Mouse (Mus musculus) left cerebral cortex, postnatal 10 days (tissue): ENCODE data around the gene Ogdh. TPM values are rescaled to one million over a fixed set of nuclear protein-coding genes. Genes with fewer than 3 reads are reported as not detected.
"Not testable (repeated sequence)": the region's sequence is repeated elsewhere in the genome, so short reads cannot be mapped to it uniquely, and the experiment has no call there.

Source experiments
- DNase-seq, 2 experiments: peaks; one replicate each; pipeline ENCODE4 v3.0.0; 2021 to 2022; ENCODE audit warnings: low spot score in 2 of 2, mixed read lengths in 1 of 2; ENCODE audit errors: extremely low spot score in 1 of 2
- intact Hi-C: fragments of 180-260 bp; cut with DNase I; formaldehyde crosslinking; loops from one replicate; pipeline ENCODE4 v1.15.1; 2025
- total RNA-seq, 2 experiments: library from RNA; stranded (reverse); gene quantifications; 2 replicates each; pipeline ENCODE4 v1.2.3; 2021

Gene Ogdh
- total RNA-seq, 2 experiments from 2014 or later: 230 to 235 TPM

DNA sequence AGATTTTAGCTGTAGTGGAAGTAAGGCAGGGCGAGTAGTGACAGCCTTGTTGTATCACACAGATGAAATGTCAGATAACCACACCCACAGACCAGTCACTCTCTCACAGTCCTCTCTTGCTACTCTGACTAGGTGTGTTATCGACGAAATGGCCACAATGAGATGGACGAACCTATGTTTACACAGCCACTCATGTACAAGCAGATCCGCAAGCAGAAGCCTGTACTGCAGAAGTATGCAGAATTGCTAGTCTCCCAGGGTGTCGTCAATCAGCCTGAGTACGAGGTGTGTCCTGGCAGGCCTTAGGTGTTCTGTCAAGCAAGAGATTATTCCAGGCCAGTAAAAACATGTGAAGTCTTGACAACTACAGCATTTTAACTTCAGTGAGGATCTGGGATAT lies 55.5 kb downstream of the Ogdh start:
- DNase-seq: no peak
- intact Hi-C loops: no loop called here

DNA sequence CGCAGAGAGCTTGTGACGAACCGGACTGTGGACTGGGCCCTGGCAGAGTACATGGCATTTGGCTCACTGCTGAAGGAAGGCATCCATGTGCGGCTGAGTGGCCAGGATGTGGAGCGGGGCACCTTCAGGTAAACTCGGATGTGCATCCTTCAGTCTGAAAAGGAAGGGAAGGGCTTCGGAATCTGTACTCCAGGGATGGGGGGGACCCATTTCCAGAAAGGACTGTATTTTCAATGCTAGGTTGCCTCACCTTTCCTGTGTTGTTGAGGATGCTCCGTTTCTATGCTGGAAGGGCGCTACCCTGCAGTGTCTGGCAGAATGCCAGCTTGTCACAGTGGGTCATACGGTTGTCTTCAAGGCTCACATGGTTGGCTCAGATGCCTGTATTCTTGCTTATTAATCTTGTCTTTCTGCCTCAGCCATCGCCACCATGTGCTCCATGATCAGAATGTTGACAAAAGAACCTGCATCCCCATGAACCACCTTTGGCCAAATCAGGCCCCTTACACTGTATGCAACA lies 57.3 kb downstream of the Ogdh start:
- DNase-seq: no peak
- intact Hi-C loops: no loop called here

DNA sequence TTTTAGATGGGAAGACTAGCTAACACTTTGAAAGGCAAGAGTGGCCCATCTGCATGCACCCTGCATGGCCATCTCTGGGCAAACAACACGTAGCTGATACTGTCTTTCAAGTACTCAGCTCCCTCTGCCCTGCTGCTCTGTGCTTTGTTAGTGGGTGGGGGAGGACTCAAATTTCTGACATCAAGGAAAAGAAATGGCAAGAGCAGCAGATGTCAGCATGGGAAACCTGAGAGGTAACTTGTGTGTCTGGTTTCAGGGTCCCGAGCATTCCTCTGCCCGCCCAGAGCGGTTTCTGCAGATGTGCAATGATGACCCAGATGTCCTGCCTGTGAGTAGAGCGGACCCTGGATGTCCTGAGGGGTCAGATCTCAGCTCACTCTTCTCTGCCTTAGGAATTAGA lies 58.2 kb downstream of the Ogdh start:
- no peak for DNase-seq
- intact Hi-C loops: no loop called here

DNA sequence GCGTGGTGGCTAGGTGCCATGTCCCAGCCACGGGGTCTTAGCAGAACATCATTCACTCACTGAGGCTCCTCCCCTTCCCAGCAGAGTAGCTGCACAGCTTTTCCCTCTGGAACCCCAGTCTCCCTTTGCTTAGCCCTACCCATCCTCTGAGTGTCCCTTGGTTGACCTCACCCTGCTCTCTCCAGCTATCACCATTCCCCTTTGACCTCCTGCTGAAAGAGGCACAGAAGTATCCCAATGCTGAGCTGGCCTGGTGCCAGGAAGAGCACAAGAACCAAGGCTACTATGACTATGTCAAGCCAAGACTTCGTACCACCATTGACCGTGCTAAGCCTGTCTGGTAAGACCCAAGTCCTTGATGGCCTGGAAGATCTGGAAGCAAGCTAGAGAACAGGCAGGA lies 63.7 kb downstream of the Ogdh start:
- DNase-seq: no peak
- intact Hi-C loops: no loop called here

DNA sequence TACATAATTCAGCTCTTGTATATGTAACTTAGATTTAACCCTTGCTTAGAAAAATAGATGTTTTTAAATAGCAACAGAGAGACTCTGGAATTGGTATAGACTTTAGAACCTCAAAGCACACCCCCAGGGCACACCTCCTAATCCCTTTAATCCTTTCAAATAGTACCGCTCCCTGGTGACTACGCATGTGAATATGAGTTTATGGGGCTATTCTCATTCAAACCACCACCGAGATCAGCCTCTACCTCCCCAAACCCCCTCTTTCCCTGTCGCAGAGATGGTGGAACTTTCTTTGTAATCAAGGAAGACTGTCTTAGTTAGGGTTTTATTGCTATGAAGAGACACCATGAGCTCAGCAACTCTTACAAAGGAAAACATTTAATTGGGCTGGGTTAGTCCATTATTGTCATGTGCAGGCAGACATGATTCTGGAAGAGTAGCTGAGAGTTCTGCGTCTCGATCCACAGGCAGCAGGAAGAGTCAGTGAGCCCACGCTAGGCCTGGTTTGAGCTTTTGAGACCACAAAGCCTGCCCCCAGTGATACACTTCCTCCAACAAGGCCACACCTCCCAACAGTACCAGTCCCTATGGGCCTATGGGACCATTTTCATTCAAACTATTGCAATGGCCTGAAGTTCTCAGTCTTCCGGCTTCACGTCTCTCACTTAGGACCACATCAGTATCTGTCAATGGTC lies 73.3 kb downstream of the Ogdh start:
- DNase-seq: no peak
- intact Hi-C loops: no loop called here

DNA sequence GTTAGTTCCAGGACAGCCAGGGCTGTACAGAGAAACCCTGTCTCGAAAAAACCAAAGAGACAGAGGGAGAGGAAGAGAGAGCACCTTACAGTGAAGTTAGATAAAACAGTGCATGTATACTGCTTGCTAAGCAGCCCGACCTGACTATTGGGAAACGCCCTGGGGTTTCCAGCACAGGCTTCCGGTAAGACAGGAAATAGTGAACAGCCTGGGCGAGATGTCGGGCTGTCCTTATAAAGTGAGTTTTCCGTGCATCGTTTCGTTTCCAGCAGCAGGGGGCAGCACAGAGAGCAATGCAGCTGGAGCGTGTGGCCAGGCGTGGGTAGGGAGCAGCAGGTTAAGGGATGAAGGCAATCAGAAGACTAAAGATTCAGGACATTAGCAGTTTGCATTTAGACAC lies 74.5 kb downstream of the Ogdh start:
- DNase-seq: peak; percentile 27 to 81
- intact Hi-C loops: no loop called here

DNA sequence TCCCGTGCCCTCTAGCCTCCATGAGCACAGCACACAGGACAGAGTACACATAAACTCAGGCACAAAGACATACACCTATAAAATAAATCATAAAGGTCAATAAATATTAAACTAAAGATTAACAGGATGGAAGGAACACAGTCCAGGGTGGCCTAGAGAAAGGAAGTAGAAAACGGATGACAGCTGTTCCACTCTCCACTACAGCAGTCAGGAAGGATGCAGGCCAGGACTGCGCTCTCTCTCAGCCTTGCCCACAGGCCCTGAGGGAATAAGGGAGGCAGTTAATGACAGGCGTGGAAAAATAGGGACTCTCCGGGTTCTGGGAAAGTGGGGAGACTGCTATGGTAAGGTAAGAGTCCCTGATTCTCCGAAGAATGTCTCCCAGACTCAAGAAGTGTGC lies 75.0 kb downstream of the Ogdh start:
- no peak for DNase-seq
- intact Hi-C loops: no loop called here

DNA sequence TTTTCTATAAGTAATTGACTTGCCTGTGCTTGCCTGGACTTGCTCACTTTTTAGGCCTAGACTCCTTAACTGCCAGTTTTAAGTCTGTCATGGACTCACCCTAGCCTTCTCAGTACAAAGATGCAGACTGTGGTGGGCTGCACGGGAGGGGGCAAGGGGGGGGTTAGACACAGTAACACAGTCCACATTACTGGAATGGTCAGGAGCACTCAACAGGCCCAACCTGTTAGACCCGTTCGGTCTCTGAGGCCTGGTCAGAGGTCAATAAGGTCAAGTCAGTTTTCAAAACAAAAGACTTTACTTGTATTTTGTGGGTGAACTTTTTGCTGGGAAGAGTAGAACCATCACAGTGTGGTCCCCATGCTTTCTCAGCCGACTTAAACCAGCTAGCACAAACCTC lies 75.7 kb downstream of the Ogdh start:
- intact Hi-C loops: no loop called here
- DNase-seq: no peak

DNA sequence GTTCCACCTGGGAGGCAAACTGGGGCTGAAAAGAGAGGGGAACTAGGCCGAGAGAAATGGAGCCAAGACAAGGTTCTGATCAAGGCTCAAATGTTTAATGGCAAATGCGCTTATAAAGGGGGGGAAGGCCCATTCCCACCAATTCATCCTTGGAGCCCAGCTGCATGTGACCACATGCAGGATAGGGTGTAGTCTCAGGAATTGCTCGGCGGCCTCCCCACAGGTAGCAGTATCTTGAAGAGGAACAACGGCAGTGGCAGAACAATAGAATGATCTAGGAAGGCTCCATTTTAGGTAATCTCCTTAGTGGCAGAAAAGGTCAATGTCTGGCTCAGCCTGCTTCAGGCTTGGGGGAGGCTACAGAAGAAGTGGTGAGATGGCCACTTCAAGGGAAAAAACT lies 76.6 kb downstream of the Ogdh start:
- intact Hi-C loops, DNase-seq: not testable (repeated sequence)

DNA sequence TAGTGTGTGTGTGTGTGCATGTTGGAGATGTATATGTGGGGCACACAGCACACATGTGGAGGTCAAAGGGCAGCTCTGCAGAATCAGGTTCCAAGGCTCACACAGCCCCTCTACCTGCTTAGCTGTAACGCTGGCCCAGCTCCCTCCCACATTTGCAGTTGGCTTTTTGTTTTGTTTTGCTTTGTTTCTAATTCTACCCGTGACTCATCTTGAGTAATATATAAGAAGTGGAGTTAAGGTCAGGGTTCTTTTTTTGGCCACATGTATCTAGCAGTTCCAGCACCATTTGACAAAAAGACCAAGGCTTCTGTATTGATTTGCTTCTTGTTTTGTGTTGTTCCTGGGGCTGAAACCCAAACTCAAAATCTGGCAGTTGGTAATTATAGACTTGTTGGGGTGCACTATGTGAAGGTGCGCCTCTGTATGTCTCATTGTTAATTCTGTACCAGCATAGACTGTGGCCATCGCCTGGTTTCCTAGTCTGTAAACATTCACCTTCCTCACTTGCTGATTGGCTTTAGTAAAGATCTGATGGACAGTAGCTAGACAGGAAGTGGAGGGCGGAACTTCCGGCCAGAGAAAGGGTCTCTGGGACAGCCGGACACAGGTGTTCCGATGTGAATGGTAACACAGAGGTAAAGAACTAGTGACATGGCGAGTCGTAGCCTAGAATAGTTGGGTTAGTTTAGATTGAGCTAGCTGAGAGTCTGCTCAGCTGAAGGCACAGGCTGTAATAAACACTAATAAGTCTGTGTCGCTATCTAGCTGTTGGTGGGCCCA lies 80.1 kb downstream of the Ogdh start:
- intact Hi-C loops: no loop called here
- no peak for DNase-seq

DNA sequence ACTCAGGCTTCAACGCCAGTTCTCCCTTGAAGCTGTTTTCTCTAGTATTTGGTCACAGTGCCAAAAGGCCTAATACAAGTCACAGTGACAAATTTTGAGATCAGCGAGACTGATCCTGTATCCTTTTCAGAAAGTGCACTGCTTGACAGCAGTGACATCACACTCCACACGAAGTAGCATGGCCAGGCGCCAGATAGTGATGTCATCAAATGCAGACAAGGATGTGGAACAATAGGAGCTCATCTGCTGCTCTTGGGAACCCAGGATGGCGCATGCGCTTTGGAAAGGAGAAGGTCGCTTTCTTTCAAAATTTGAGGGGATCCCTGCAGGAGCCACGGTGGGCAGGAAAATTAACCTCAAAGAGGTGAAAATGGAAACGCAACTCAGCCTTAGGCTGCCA lies 81.4 kb downstream of the Ogdh start:
- no peak for DNase-seq
- intact Hi-C loops: no loop called here

DNA sequence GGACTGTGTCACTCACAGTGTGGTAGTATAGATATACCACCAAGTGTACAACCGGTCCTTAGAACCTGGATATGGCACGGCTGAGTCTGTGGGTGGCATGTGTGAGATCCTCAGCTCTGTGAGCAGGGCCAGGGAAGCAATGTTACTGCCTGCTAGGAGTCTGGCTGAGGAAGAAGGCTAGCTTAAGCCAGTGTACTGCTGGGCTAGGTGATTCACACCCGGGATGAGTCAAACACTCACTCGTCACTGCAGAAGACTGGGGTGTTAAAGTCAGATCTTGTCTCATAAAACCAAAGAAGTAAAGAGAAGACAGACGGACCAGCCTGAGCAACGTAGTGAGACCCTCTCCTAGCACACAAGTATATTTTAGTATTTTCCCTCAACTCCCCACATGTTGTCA lies 89.5 kb downstream of the Ogdh start:
- intact Hi-C loops: no loop called here
- no peak for DNase-seq

DNA sequence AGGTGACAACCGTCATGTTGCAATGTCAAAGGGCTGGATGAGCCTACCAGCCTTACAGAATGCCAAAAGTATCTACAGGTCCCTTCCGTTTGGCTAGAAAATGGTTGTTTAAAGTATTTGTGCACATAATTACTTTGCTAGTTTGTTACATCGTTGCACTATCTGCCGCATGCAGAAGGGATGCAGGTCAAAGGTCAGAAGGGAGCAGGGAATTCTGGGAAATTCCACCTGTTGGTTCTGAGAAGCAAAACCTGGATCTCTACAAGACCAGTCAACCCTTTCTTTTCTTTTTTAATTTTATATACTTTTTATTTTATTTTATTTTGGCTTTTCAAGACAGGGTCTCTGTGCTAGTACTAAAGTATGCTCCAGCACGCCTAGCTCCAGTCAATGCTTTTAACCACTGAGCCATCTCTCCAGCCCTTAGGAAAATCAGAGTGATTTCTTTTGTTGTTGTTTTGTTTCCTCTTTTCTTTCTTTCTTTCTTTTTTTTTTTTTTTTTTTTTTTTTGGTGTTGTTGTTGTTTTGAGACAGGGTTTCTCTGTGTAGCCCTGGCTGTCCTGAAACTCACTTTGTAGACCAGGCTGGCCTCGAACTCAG lies 96.8 kb downstream of the Ogdh start:
- no peak for DNase-seq
- intact Hi-C loops: no loop called here

DNA sequence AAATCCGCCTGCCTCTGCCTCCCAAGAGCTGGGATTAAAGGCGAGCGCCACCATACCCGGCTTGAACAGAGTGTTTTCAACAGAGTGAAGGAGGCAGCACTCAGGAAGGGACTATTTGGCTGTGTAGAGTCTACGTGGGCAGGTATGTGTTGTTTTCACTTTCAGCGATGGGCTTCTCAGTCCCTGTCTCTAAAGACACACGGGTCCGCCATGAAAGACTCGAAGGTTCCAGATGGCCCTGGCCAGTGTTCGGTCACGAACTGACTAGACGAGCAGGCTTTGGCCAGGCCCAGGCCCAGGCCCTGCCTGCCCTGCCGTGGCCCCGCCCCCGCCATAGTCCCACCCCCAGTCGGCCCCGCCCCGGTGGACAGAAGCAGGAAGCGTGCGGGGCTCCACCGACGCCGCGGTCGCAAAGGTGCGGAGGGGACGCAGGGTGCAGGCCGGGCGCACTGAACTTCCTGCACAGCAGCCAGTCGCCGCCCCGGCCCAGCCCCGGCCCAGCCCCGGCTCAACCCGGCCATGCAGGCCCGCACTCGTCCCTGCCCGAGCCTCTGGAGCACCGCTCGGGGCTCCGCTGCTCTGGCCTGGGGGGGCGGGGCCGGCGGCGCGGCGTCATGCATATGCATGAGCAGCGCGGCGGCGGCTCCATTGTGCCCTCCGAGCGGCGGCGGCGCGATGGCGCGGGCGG lies 97.4 kb downstream of the Ogdh start, which contains the start of gene Zmiz2:
Gene Zmiz2 (plus strand): TSS at position 349 of the 688 bp plus-strand sequence.
- intact Hi-C loops: no loop called here
- peak; percentile 84 to 98 for DNase-seq

DNA sequence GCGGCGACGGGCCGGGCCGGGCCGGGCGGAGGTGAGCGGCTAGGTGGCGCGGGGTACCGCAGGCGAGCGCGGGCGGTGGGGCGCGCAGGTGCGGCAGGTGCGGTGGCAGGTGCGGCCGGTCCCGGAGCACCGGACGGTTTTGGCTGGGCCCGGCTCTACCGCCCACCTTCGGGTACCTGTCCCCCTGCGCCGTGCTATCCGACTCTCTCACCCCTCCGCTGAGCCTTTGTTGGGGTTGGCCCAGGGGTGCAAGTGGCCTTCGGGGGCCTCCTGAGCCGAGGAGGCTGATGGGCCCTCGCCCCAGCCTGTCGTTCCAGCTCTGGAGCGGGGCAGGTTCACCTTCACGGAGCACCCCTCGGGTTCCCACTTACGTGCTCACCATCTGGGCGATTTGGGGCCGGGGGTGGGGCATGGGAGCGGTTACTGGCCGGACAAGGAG lies 98.1 kb downstream of the Ogdh start:
- peak in 1 of 2 experiments; percentile 42 for DNase-seq
- intact Hi-C loops: no loop called here

DNA sequence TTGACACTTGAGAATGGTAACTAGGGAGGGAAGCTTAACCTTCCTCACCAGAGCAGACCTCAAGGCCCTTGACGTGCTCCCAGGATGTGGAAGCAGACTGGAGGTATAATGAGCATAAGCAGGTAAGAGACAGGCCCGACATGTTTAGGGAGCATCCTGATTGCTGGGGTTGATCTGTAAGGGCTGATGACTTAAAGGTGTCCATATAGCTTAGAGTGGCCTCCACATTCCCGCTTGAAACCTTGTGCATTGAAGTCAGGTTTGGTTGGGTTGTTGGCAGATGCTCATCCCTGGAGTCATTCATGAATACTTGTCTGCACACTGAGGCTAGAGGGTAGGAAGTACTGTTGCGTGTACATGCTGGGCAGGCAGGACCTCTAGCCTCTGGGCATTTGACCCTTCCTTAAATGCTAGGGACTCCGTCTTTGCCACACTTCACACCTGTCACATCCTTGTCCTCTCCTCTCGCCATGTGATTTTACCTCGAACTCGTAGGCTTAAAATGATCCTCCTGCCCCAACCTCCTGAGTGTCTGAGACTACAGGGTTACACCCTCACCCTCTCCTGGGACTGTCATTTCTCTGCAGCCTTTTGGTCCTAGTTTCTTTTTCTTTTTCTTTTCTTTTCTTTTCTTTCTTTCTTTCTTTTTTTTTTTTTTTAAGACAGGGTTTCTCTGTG lies 99.1 kb downstream of the Ogdh start:
- intact Hi-C loops: no loop called here
- DNase-seq: no peak

DNA sequence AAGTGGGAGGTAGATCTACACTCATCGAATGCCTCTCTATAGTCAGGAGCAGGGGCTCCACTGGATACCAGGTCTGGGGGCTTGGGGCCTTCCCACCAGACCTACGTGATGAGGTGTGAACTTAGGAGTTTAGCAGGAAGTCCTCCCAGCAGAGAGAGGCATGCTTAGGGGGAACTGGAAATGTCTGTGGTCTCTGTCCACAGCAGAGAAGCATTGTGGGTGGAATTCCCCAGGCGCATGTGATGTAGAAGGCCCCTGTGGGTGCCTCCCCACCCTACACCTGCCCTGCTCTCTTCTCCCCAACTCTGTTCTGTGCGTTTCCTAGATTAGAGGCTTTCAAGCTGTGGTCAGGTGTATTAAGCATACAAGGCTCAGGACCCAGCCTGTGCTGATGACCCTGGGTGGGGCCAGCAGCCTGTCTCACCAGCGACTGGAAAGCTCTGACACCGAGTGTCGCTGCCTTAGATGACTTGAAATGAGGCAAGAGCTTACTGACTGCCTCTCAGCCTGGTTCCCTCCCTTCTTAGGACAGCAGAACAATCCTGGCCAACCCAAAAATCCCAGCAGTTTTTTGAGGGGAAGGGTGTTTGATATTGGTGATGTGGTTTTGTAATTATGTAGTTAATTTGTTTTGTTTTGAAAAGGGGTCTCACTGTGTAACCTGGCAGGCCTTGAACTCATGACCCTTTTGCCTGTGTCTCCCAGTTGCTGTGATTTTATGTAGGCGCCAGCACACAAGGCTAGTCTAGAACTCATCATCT lies 100.3 kb downstream of the Ogdh start:
- intact Hi-C loops: no loop called here
- no peak for DNase-seq

DNA sequence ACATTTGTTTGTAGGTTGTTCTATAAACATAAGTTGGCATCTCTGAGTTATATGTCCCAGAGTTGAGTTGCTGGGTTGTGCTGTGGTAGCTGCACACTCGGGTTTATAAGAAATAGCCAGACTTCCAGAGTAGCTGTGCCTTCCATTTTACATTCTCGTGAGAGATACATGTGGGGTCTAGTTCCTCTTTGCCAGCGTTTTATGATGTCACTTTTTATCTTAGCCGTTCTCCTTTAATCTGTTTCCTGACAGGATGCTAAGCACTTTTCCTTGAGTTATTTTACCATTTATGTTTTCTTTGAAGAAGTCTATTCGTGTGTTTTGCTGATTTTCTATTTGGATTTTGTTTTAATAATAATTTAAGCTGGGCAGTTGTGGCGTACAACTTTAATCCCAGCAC lies 101.4 kb downstream of the Ogdh start:
- no peak for DNase-seq
- intact Hi-C loops: no loop called here
